11 mouse cellular contexts compared by ENCODE assay signal in genomic region chr2:28244667-28245395, GRCm38 (mm10). TPM values are rescaled to one million over a fixed set of nuclear protein-coding genes. Genes with fewer than 3 reads are reported as not detected.
DNase-seq lines count a peak whose midpoint lies in the region; ATAC-seq lines count a peak whose summit lies in the region.
"Had no signal": no experiment of that assay in that cellular context is flagged by ENCODE, and none has a peak within 500 bp of the region (broad histone marks: within the 10 kb centered on the region; RNA-seq: fewer than 3 reads in every experiment).

No protein-coding gene starts in this region.

- intact Hi-C loops in gastrocnemius, postnatal 14 days (cut with DNase I; ENCODE audit: low total_unique reads), result no loop called here

- peak; percentile 68 for DNase-seq in gastrocnemius, adult 18-20 months (ENCODE audit: low spot score)
- no peak for DNase-seq in gastrocnemius, postnatal 14 days
- DNase-seq in 3134 (ENCODE audit: extremely low read depth, insufficient read length, low spot score) (peak; percentile 75), NIH3T3 (ENCODE audit: low read depth) (peak; percentile 83)
- peak; percentile 53 for DNase-seq in fibroblast of lung, adult 2 months (ENCODE audit: low read depth)
- no peak for DNase-seq in embryo, embryonic 11 days
- no peak for DNase-seq in lung, postnatal 14 days
- DNase-seq: thymus, postnatal 14 days had no signal

- no peak for ATAC-seq in granulocyte monocyte progenitor cell, adult 5-6 weeks (replicated peaks; ENCODE audit: poor library complexity, severe bottlenecking)
- ATAC-seq: intestine, postnatal 0 days; lung, postnatal 0 days had no signal

RNA-seq across cellular contexts. Expression of gene Olfm1, which starts 52.0 kb away (rescaled TPM):
- total RNA-seq in gastrocnemius, adult 18-20 months (2021), result 10 to 100 TPM in 1 of 2 experiments, 1 to 10 TPM in 1; 6.0 to 14.3 TPM
- 10 to 100 TPM in 1 of 2 experiments, 1 to 10 TPM in 1; 9.5 to 13.9 TPM for total RNA-seq in gastrocnemius, postnatal 14 days (2021)
- total RNA-seq in granulocyte monocyte progenitor cell, adult 5-6 weeks (2014; fragmentation: Nextera tagmentation), result 1.3 and 6.3 TPM in 2 replicates
- total RNA-seq in granulocyte monocyte progenitor cell, adult 5-6 weeks (2017), result 0.56 and 0.93 TPM in 2 replicates

Comparison
In these comparisons a context has a peak if more than half of its experiments do, and no peak if none do; other contexts are left out.
1. DNase-seq: peak in gastrocnemius, adult 18-20 months (single experiment), 3134 (single experiment), NIH3T3 (single experiment) and fibroblast of lung, adult 2 months (single experiment); none in gastrocnemius, postnatal 14 days (single experiment), embryo, embryonic 11 days (single experiment) and lung, postnatal 14 days (single experiment).